ENCODE assay signal across 24 mouse cellular contexts in genomic region chr8:95656316-95657002, GRCm38 (mm10). TPM values are rescaled to one million over a fixed set of nuclear protein-coding genes. Genes with fewer than 3 reads are reported as not detected.
DNase-seq lines count a peak whose midpoint lies in the region; ATAC-seq and TF ChIP-seq lines count a peak whose summit lies in the region.
"Had no signal": no experiment of that assay in that cellular context is flagged by ENCODE, and none has a peak within 500 bp of the region (broad histone marks: within the 10 kb centered on the region; RNA-seq: fewer than 3 reads in every experiment).

No protein-coding gene starts in this region.

- peaks cover 18% of the 10 kb centered on the region; the same call in 1 of the 2 replicates for H3K4me1 ChIP-seq in forebrain, embryonic 15.5 days
- H3K4me1 ChIP-seq in forebrain, embryonic 14.5 days (ENCODE audit: control insufficient read depth, insufficient read depth, low read length), result no peaks in the 10 kb centered on the region
- H3K4me1 ChIP-seq: embryonic facial prominence, embryonic 13.5 days; hindbrain, embryonic 15.5 days had no signal

- no peak for ATAC-seq in forebrain, embryonic 15.5 days (replicated peaks)
- ATAC-seq in forebrain, embryonic 14.5 days, result no peak
- ATAC-seq in frontal cortex, adult (ENCODE audit: low TSS enrichment), result peak; percentile 55
- ATAC-seq: intestine, postnatal 0 days; Patski had no signal

- H3K27ac ChIP-seq in forebrain, embryonic 15.5 days (replicated peaks), result peak overlapping the region; percentile 31; the same call in 1 of the 2 replicates
- H3K27ac ChIP-seq in forebrain, embryonic 14.5 days (ENCODE audit: low read depth, low read length), result no peak overlapping the region
- H3K27ac ChIP-seq: embryonic facial prominence, embryonic 10.5 days; embryonic facial prominence, embryonic 13.5 days; gastrocnemius, adult 2 months; hindbrain, embryonic 12.5 days; hindbrain, embryonic 15.5 days had no signal

- TF ChIP-seq CTCF in brain, embryonic 14.5 days (IDR thresholded peaks at IDR 0.05; ENCODE audit: borderline replicate concordance, extremely low read depth, insufficient read depth, insufficient read length), result no peak

- H3K36me3 ChIP-seq in forebrain, embryonic 15.5 days, result no peaks in the 10 kb centered on the region
- H3K36me3 ChIP-seq in forebrain, embryonic 14.5 days (ENCODE audit: control insufficient read depth, insufficient read depth, low read length), result no peaks in the 10 kb centered on the region
- H3K36me3 ChIP-seq: embryonic facial prominence, embryonic 10.5 days; embryonic facial prominence, embryonic 13.5 days; hindbrain, embryonic 12.5 days; hindbrain, embryonic 15.5 days had no signal

- TF ChIP-seq POLR2A in brain, embryonic 14.5 days (IDR thresholded peaks at IDR 0.05; ENCODE audit: borderline replicate concordance, extremely low read depth, insufficient read depth, insufficient read length, poor library complexity, severe bottlenecking), result no peak

- no peak for DNase-seq in forebrain, embryonic 14.5 days (ENCODE audit: low spot score)
- DNase-seq in frontal cortex, postnatal 25 days (ENCODE audit: low spot score in 2 of 2), result no peak
- peak; percentile 43 for DNase-seq in brain, embryonic 14.5 days (ENCODE audit: low read depth)
- DNase-seq in ovary, postnatal 36 days (ENCODE audit: low spot score), result no peak
- DNase-seq: adrenal gland, postnatal 10 days; adrenal gland, postnatal 36 days; cerebellum, adult 11-12 months; cerebellum, adult 8-10 months; cerebellum, postnatal 10 days; cerebellum, postnatal 36 days; embryo, embryonic 11 days; gastrocnemius, adult 2 months; gastrocnemius, postnatal 14 days; heart, adult 11 months had no signal

- no peak overlapping the region for H3K4me3 ChIP-seq in forebrain, embryonic 15.5 days
- no peak overlapping the region for H3K4me3 ChIP-seq in forebrain, embryonic 14.5 days (ENCODE audit: low read depth, low read length)
- H3K4me3 ChIP-seq: embryonic facial prominence, embryonic 10.5 days; embryonic facial prominence, embryonic 13.5 days; erythroblast, embryonic 14.5 days; gastrocnemius, adult 2 months; hindbrain, embryonic 12.5 days; hindbrain, embryonic 15.5 days had no signal

- no peaks in the 10 kb centered on the region for H3K9me3 ChIP-seq in forebrain, embryonic 15.5 days
- no peaks in the 10 kb centered on the region for H3K9me3 ChIP-seq in forebrain, embryonic 14.5 days (replicated peaks; ENCODE audit: control insufficient read depth, low read length)
- H3K9me3 ChIP-seq: embryonic facial prominence, embryonic 10.5 days; embryonic facial prominence, embryonic 13.5 days; hindbrain, embryonic 12.5 days; hindbrain, embryonic 15.5 days had no signal

- no peak overlapping the region for H3K9ac ChIP-seq in forebrain, embryonic 15.5 days (replicated peaks)
- H3K9ac ChIP-seq in forebrain, embryonic 14.5 days (ENCODE audit: low read length), result no peak overlapping the region
- H3K9ac ChIP-seq: embryonic facial prominence, embryonic 13.5 days; hindbrain, embryonic 12.5 days; hindbrain, embryonic 15.5 days had no signal

- H3K4me2 ChIP-seq in forebrain, embryonic 15.5 days (replicated peaks), result no peak overlapping the region
- no peak overlapping the region for H3K4me2 ChIP-seq in forebrain, embryonic 14.5 days (ENCODE audit: low read length)
- H3K4me2 ChIP-seq: embryonic facial prominence, embryonic 13.5 days; heart, embryonic 11.5 days; hindbrain, embryonic 12.5 days; hindbrain, embryonic 15.5 days had no signal

- WGBS in forebrain, embryonic 15.5 days, result 45% methylated on average over 5 of the region's 5 CpGs
- 49% methylated on average over 5 of the region's 5 CpGs for WGBS in forebrain, embryonic 14.5 days

- H3K27me3 ChIP-seq in forebrain, embryonic 15.5 days, result no peaks in the 10 kb centered on the region
- H3K27me3 ChIP-seq in forebrain, embryonic 14.5 days (replicated peaks; ENCODE audit: control insufficient read depth, insufficient read depth, low read length), result no peaks in the 10 kb centered on the region
- H3K27me3 ChIP-seq: embryonic facial prominence, embryonic 13.5 days; hindbrain, embryonic 12.5 days; hindbrain, embryonic 15.5 days had no signal

RNA-seq across cellular contexts. Expression of gene Ndrg4, which starts 20.3 kb away (rescaled TPM):
- 200 and 204 TPM in 2 replicates for polyA plus RNA-seq in forebrain, embryonic 15.5 days (2015; fragmentation: Nextera tagmentation; extraction: Ambion mirVana)
- 154 and 209 TPM in 2 replicates for polyA plus RNA-seq in forebrain, embryonic 14.5 days (2014; fragmentation: Nextera tagmentation; extraction: Ambion mirVana)
- polyA plus RNA-seq in brain, embryonic 14.5 days (2012; rRNA removed), result 348 and 357 TPM in 2 replicates

RNA-seq across cellular contexts. Expression of gene Gins3, which starts 23.2 kb away (rescaled TPM):
- polyA plus RNA-seq in forebrain, embryonic 15.5 days (2015; fragmentation: Nextera tagmentation; extraction: Ambion mirVana), result 10.6 and 14.0 TPM in 2 replicates
- 11.5 and 13.3 TPM in 2 replicates for polyA plus RNA-seq in forebrain, embryonic 14.5 days (2014; fragmentation: Nextera tagmentation; extraction: Ambion mirVana)
- 4.6 and 6.2 TPM in 2 replicates for polyA plus RNA-seq in brain, embryonic 14.5 days (2012; rRNA removed)

RNA-seq across cellular contexts. Expression of gene Setd6, which starts 59.2 kb away (rescaled TPM):
- 26.1 and 28.8 TPM in 2 replicates for polyA plus RNA-seq in forebrain, embryonic 15.5 days (2015; fragmentation: Nextera tagmentation; extraction: Ambion mirVana)
- 26.0 and 26.2 TPM in 2 replicates for polyA plus RNA-seq in forebrain, embryonic 14.5 days (2014; fragmentation: Nextera tagmentation; extraction: Ambion mirVana)
- 24.9 and 25.0 TPM in 2 replicates for polyA plus RNA-seq in brain, embryonic 14.5 days (2012; rRNA removed)
